Mouse (Mus musculus): ENCODE data around the gene Cenpb. TPM values are rescaled to one million over a fixed set of nuclear protein-coding genes. Genes with fewer than 3 reads are reported as not detected.

Gene Cenpb
- polyA plus RNA-seq, 1 experiment: 27.7 TPM

GRCm38 (mm10) chr2:131174700-131175099 lies 5.2 kb downstream of the Cenpb start:
- H3K4me1 ChIP-seq (ENCODE audit: control insufficient read depth): peaks cover 79% of the 10 kb centered on the region
- H3K27me3 ChIP-seq (ENCODE audit: control insufficient read depth): peaks cover 50% of the 10 kb centered on the region
- peak overlapping the region; percentile 42 for H3K4me3 ChIP-seq (replicated peaks)
- TF ChIP-seq TAL1 (IDR thresholded peaks at IDR 0.05; ENCODE audit: low read length): no peak
- TF ChIP-seq GATA1 (IDR thresholded peaks at IDR 0.05; ENCODE audit: low read length): no peak
- H3K36me3 ChIP-seq (ENCODE audit: control insufficient read depth): peaks cover 50% of the 10 kb centered on the region
- peaks cover 5% of the 10 kb centered on the region; the same call in 1 of the 2 replicates for H3K9me3 ChIP-seq (ENCODE audit: control insufficient read depth, low read length)

GRCm38 (mm10) chr2:131172322-131172721 lies 7.5 kb downstream of the Cenpb start:
- Histone ChIP-seq H3K36me3 (ENCODE audit: control insufficient read depth) (peaks cover 31% of the 10 kb centered on the region), H3K27me3 (ENCODE audit: control insufficient read depth) (peaks cover 73% of the 10 kb centered on the region), H3K9me3 (ENCODE audit: control insufficient read depth, low read length) (peaks cover 7% of the 10 kb centered on the region), H3K4me3 (replicated peaks) (no peak overlapping the region), H3K4me1 (ENCODE audit: control insufficient read depth) (peaks cover 56% of the 10 kb centered on the region)
- 0 out of 3 replicates have a peak, but pooled peaks have one; percentile 7 for TF ChIP-seq TAL1 (IDR thresholded peaks at IDR 0.05; ENCODE audit: low read length)
- no peak for TF ChIP-seq GATA1 (IDR thresholded peaks at IDR 0.05; ENCODE audit: low read length)

GRCm38 (mm10) chr2:131171401-131172104 lies 8.3 kb downstream of the Cenpb start:
- H3K36me3 ChIP-seq (ENCODE audit: control insufficient read depth): peaks cover 23% of the 10 kb centered on the region
- peaks cover 10% of the 10 kb centered on the region for H3K9me3 ChIP-seq (ENCODE audit: control insufficient read depth, low read length)
- no peak for TF ChIP-seq GATA1 (IDR thresholded peaks at IDR 0.05; ENCODE audit: low read length)
- peaks cover 48% of the 10 kb centered on the region for H3K4me1 ChIP-seq (ENCODE audit: control insufficient read depth)
- no peak overlapping the region for H3K4me3 ChIP-seq (replicated peaks)
- peaks cover 80% of the 10 kb centered on the region for H3K27me3 ChIP-seq (ENCODE audit: control insufficient read depth)

GRCm38 (mm10) chr2:131170936-131171335 lies 8.9 kb downstream of the Cenpb start:
- Histone ChIP-seq H3K27me3 (ENCODE audit: control insufficient read depth) (peaks cover 86% of the 10 kb centered on the region), H3K9me3 (ENCODE audit: control insufficient read depth, low read length) (peaks cover 10% of the 10 kb centered on the region), H3K4me3 (replicated peaks) (no peak overlapping the region), H3K4me1 (ENCODE audit: control insufficient read depth) (peaks cover 43% of the 10 kb centered on the region), H3K36me3 (ENCODE audit: control insufficient read depth) (peaks cover 17% of the 10 kb centered on the region)
- TF ChIP-seq GATA1 (IDR thresholded peaks at IDR 0.05; ENCODE audit: low read length) (no peak), TAL1 (IDR thresholded peaks at IDR 0.05; ENCODE audit: low read length) (no peak)

GRCm38 (mm10) chr2:131168914-131169313 lies 11.0 kb downstream of the Cenpb start:
- TF ChIP-seq GATA1 (IDR thresholded peaks at IDR 0.05; ENCODE audit: low read length): no peak
- no peak for TF ChIP-seq TAL1 (IDR thresholded peaks at IDR 0.05; ENCODE audit: low read length)
- no peak overlapping the region for H3K4me3 ChIP-seq (replicated peaks)
- peaks cover 23% of the 10 kb centered on the region for H3K4me1 ChIP-seq (ENCODE audit: control insufficient read depth)
- peaks cover 10% of the 10 kb centered on the region for H3K9me3 ChIP-seq (ENCODE audit: control insufficient read depth, low read length)
- peaks cover 5% of the 10 kb centered on the region for H3K36me3 ChIP-seq (ENCODE audit: control insufficient read depth)
- peaks cover 88% of the 10 kb centered on the region for H3K27me3 ChIP-seq (ENCODE audit: control insufficient read depth)

GRCm38 (mm10) chr2:131167984-131168383 lies 11.9 kb downstream of the Cenpb start:
- peaks cover 19% of the 10 kb centered on the region for H3K4me1 ChIP-seq (ENCODE audit: control insufficient read depth)
- H3K36me3 ChIP-seq (ENCODE audit: control insufficient read depth): peaks cover 5% of the 10 kb centered on the region
- H3K9me3 ChIP-seq (ENCODE audit: control insufficient read depth, low read length): peaks cover 10% of the 10 kb centered on the region
- H3K27me3 ChIP-seq (ENCODE audit: control insufficient read depth): peaks cover 80% of the 10 kb centered on the region
- no peak overlapping the region for H3K4me3 ChIP-seq (replicated peaks)
- no peak for TF ChIP-seq TAL1 (IDR thresholded peaks at IDR 0.05; ENCODE audit: low read length)
- TF ChIP-seq GATA1 (IDR thresholded peaks at IDR 0.05; ENCODE audit: low read length): no peak

- H3K4me3 ChIP-seq (replicated peaks): no peak overlapping the region
- H3K9me3 ChIP-seq (ENCODE audit: control insufficient read depth, low read length): peaks cover 4% of the 10 kb centered on the region
- H3K4me1 ChIP-seq (ENCODE audit: control insufficient read depth): peaks cover 17% of the 10 kb centered on the region
- TF ChIP-seq GATA1 (IDR thresholded peaks at IDR 0.05; ENCODE audit: low read length): no peak
- no peak for TF ChIP-seq TAL1 (IDR thresholded peaks at IDR 0.05; ENCODE audit: low read length)
- H3K36me3 ChIP-seq (ENCODE audit: control insufficient read depth): no peaks in the 10 kb centered on the region; the same call in 1 of the 2 replicates
- peaks cover 62% of the 10 kb centered on the region for H3K27me3 ChIP-seq (ENCODE audit: control insufficient read depth)
Observed at GRCm38 (mm10) chr2:131166172-131166571, 13.7 kb downstream of the Cenpb start.

GRCm38 (mm10) chr2:131163924-131164323 lies 15.9 kb downstream of the Cenpb start:
- peaks cover 4% of the 10 kb centered on the region for H3K9me3 ChIP-seq (ENCODE audit: control insufficient read depth, low read length)
- peaks cover 39% of the 10 kb centered on the region for H3K27me3 ChIP-seq (ENCODE audit: control insufficient read depth)
- no peak overlapping the region for H3K4me3 ChIP-seq (replicated peaks)
- H3K36me3 ChIP-seq (ENCODE audit: control insufficient read depth): peaks cover under 1% of the 10 kb centered on the region
- peaks cover 31% of the 10 kb centered on the region for H3K4me1 ChIP-seq (ENCODE audit: control insufficient read depth)
- TF ChIP-seq GATA1 (IDR thresholded peaks at IDR 0.05; ENCODE audit: low read length): no peak
- no peak for TF ChIP-seq TAL1 (IDR thresholded peaks at IDR 0.05; ENCODE audit: low read length)

GRCm38 (mm10) chr2:131160671-131161111 lies 19.2 kb downstream of the Cenpb start:
- peaks cover 63% of the 10 kb centered on the region for H3K4me1 ChIP-seq (ENCODE audit: control insufficient read depth)
- TF ChIP-seq TAL1 (IDR thresholded peaks at IDR 0.05; ENCODE audit: low read length): no peak
- H3K9me3 ChIP-seq (ENCODE audit: control insufficient read depth, low read length): no peaks in the 10 kb centered on the region

More at GRCm38 (mm10) chr2:131160671-131161111, 19.2 kb downstream of the Cenpb start:
- Histone ChIP-seq H3K36me3 (ENCODE audit: control insufficient read depth) (peaks cover 33% of the 10 kb centered on the region), H3K4me3 (replicated peaks) (peak overlapping the region; percentile 79), H3K27me3 (ENCODE audit: control insufficient read depth) (peaks cover 8% of the 10 kb centered on the region)
